Mouse (Mus musculus) frontal cortex, postnatal 10 days (tissue): ENCODE data around the gene Acer1.

Source experiments
- DNase-seq, 2 experiments: peaks; one replicate each; pipeline ENCODE4 v3.0.0; 2022; ENCODE audit warnings: low spot score in 2 of 2, mixed read lengths in 1 of 2

The Acer1 gene

GRCm38 (mm10) chr17:56989467-56990114 lies 7.7 kb upstream of the Acer1 start:
- peak; percentile 73 to 77 for DNase-seq

- peak in 1 of 2 experiments; percentile 5 for DNase-seq
Measured at GRCm38 (mm10) chr17:56988921-56989430, 7.0 kb upstream of the Acer1 start.

GRCm38 (mm10) chr17:56988441-56988840 lies 6.5 kb upstream of the Acer1 start:
- peak in 1 of 2 experiments; percentile 8 for DNase-seq

GRCm38 (mm10) chr17:56986105-56986805 lies 4.3 kb upstream of the Acer1 start:
- no peak for DNase-seq

GRCm38 (mm10) chr17:56985656-56986055 lies 3.7 kb upstream of the Acer1 start:
- DNase-seq = no peak

- DNase-seq = no peak
Measured at GRCm38 (mm10) chr17:56984886-56985285, 3.0 kb upstream of the Acer1 start.

- no peak for DNase-seq
Measured at GRCm38 (mm10) chr17:56981049-56981448, 877 bp downstream of the Acer1 start.

- no peak for DNase-seq
Measured at GRCm38 (mm10) chr17:56979524-56979923, 2.4 kb downstream of the Acer1 start.

GRCm38 (mm10) chr17:56976531-56977390 lies 5.2 kb downstream of the Acer1 start:
- DNase-seq = no peak

GRCm38 (mm10) chr17:56975391-56975790 lies 6.5 kb downstream of the Acer1 start:
- no peak for DNase-seq

GRCm38 (mm10) chr17:56974708-56975240 lies 7.2 kb downstream of the Acer1 start:
- DNase-seq = no peak

- DNase-seq = no peak
Measured at GRCm38 (mm10) chr17:56973956-56974707, 7.8 kb downstream of the Acer1 start.

- DNase-seq = no peak
Measured at GRCm38 (mm10) chr17:56970081-56970480, 11.8 kb downstream of the Acer1 start.

GRCm38 (mm10) chr17:56969321-56969720 lies 12.6 kb downstream of the Acer1 start:
- DNase-seq = no peak

- DNase-seq = no peak
Measured at GRCm38 (mm10) chr17:56963646-56964045, 18.3 kb downstream of the Acer1 start.

GRCm38 (mm10) chr17:56962642-56963405 lies 19.1 kb downstream of the Acer1 start:
- DNase-seq = no peak

GRCm38 (mm10) chr17:56961880-56962279 lies 20.0 kb downstream of the Acer1 start:
- no peak for DNase-seq

GRCm38 (mm10) chr17:56958667-56959066 lies 23.3 kb downstream of the Acer1 start:
- no peak for DNase-seq

- no peak for DNase-seq
Measured at GRCm38 (mm10) chr17:56957763-56958429, 24.0 kb downstream of the Acer1 start.

GRCm38 (mm10) chr17:56954871-56955270 lies 27.1 kb downstream of the Acer1 start:
- no peak for DNase-seq
